Mouse (Mus musculus): Measurements from ENCODE around the gene A430005L14Rik.
A peak's percentile ranks its signal among the peaks of the same experiment; 100 is the strongest.

The A430005L14Rik gene

DNA sequence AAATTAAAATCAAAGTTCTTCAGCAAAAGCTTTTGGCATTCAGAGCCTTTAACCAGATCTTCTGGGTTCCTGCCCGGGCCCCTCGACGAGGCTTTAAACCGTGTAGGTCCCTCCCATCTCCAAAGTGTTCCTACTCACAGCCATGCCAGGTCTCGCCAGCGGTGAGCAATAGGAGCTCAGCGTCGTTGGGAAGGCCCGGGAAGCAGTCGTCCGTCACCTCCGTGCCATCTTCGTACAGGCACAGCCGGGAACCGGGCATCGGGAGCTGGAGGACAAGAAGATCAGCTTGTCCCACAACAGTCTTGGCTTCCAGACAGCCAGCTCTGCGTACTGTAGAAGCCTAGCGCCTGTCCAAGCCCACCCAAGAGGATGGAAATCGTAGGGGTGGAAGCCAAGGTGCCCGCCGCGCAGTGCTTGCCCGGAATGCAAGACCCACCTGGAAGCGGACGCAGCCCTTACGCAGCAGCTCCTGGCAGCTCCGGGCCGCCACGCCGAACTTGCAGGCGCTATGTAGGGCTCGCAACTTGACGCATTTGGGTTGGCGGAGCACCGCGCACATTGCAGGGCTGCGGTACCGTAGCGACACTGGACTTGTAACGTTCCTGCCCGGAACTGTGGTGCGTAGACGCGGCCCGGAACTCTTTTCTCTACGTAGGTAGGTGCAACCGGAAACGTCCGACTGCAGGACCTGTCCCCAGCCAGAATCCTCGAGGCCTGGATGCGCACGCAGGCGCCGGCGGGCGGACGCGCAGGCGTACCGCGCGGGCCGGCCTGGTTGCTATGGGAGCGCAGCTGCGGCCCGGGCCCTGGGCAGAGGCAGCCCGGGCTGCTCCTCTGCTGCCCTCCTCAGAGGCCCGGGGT, 17.6 kb downstream of the A430005L14Rik start, which contains the start of the genes Dffb and Cep104:
Gene Dffb, minus strand, starts transcription at position 696 of the 861 bp plus-strand sequence.
Gene Cep104, plus strand, starts transcription at position 764 of the 861 bp plus-strand sequence.
- peak; percentile 79 for DNase-seq (ENCODE audit: low read depth, low spot score)

DNA sequence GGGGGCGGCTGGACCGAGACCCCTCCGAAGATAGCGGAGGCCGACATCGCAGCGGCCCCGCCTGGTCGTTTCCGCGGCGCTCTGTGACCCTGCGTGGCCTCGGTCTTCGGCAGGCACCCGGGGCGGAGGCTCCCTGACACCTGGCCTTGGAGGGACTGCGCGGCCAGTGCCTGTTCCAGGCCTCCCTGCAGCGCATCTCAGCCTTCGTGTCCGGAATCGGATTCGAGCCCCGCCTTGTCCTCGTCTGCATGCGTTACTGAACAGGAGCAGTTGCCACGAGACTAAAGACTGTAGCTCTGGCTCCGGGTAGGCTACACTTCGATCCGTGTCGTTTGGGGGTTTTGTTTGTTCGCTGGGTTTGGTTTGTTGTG, 18.2 kb downstream of the A430005L14Rik start:
- no peak for DNase-seq (ENCODE audit: low read depth, low spot score)

DNA sequence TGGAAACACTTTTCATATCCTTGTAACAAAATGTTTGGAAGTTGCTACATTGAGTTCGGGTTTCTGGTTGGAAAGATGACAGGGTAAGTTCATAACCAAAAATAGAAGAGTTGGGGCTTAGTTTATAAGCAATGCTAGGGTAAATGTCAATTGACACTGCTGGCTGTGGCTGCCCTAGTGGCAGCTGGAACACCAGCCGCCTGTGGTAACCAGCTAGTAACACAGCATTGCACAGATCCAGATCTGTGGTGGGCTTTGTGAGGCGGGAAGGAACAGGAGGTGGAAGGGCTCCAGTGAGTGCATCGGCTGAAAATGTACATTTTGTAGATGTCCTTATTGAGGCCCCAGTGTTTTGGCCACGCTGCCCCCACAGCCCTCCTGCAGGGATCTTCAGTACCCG, 18.7 kb downstream of the A430005L14Rik start:
- no peak for DNase-seq (ENCODE audit: low read depth, low spot score)

DNA sequence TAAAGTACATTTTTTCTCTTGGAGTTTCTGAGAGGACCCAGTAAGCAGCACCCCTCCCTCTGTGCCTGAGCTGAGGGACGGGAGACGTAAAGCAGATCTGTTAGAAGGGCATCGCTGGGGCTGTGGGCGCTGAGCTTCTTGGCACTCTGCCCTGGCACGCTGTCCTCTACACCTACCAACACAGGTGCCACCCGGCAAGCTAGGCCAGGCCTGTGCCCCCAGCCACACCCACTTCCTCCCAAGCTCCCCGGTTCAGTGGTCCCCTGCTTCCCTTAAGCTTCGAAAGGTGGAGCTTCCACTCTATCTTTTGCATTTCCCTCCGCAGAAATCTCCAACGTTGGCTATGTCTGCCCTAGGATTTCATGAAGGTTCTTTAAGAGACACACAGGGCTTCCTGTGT, 22.2 kb downstream of the A430005L14Rik start:
- DNase-seq (ENCODE audit: low read depth, low spot score) = no peak

- DNase-seq (ENCODE audit: low read depth, low spot score) = no peak
Measured at GRCm38 (mm10) chr4:153980470-153980869, 23.4 kb downstream of the A430005L14Rik start.

DNA sequence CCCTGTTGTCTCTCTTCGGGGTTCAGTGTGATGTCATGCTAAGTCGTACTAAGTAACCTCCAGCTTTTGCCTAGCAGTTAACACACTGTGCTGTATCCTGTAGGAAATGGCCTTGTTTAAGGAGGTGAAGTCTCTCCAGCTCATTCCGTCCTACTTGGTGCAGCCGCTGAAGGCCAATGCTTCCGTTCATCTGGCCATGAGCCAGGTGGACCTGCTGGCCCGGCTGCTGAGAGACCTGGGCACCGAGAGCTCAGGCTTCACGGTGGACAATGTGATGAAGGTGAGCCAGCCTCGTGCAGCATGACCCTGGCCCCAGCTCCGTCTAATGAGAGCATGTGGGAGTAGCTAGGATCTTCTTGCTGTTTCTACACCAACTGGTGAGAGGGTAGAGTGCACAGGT, 35.7 kb downstream of the A430005L14Rik start:
- DNase-seq (ENCODE audit: low read depth, low spot score) = no peak

DNA sequence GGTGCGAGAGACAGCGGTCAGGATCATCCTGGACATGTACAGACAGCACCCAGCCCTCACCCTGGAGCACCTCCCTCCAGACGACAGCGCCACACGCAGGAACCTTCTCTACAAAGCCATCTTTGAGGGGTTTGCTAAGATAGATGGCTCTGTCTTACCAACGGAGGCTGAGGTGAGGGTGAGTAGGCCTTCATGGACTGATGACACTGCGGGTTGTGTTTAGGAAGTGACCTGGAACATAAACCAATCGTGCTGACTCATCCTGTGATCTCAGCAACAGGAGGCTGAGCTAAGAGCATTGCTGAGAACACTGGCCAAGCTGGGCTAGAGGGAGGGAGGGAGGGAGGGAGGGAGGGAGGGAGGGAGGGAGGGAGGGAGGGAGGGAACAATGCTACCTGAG, 36.5 kb downstream of the A430005L14Rik start:
- no peak for DNase-seq (ENCODE audit: low read depth, low spot score)

- DNase-seq (ENCODE audit: low read depth, low spot score) = no peak
Measured at GRCm38 (mm10) chr4:154005488-154005887, 48.5 kb downstream of the A430005L14Rik start.

- no peak for DNase-seq (ENCODE audit: low read depth, low spot score)
Measured at GRCm38 (mm10) chr4:154006264-154006663, 49.2 kb downstream of the A430005L14Rik start.

GRCm38 (mm10) chr4:154007759-154008158, 50.7 kb downstream of the A430005L14Rik start:
- no peak for DNase-seq (ENCODE audit: low read depth, low spot score)

- DNase-seq (ENCODE audit: low read depth, low spot score) = no peak
Measured at GRCm38 (mm10) chr4:154010907-154011645, 54.0 kb downstream of the A430005L14Rik start.

All from WW6 (cell line).